Mouse (Mus musculus): ENCODE results near the gene Sptbn4.

Gene Sptbn4

DNA sequence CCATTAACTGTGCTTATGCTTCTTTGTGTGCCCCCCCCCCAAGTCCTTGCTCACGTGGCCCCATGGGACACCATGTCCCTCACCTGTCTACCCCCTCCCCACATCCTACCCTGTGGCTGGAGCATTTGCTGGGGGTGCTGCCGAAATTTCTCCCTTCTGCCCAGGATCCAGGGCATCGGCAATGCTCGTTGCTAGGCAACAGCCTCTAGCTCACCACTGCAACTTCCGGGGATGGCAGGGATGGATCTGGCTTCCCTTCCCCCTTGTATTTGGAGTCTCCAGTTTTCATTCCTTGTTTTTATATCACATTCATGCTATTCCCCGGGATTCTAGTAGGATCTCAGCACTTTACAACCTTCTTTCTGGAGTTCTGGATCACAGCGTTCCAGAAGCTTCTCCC is 108.0 kb downstream of the Sptbn4 start:
- DNase-seq, result no peak

DNA sequence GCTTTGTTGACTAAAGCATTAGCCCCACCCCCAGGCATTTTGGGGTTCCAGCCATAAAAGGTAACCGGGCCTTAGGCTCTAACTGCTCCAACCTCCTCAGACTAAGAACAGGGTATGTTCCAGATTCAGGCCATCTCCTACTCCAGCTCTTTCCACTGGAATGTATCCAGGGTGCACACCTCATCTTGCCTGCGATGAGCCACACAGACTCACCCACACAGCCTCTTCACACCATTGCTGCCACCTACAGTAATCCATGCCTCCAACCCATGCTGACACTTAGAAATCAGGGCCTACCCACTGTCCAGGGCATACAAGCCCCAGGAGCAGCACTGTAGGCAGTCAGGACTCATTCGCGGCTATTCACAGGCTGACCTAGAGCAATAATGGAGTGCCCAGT is 108.4 kb downstream of the Sptbn4 start:
- peak; percentile 15 for DNase-seq

DNA sequence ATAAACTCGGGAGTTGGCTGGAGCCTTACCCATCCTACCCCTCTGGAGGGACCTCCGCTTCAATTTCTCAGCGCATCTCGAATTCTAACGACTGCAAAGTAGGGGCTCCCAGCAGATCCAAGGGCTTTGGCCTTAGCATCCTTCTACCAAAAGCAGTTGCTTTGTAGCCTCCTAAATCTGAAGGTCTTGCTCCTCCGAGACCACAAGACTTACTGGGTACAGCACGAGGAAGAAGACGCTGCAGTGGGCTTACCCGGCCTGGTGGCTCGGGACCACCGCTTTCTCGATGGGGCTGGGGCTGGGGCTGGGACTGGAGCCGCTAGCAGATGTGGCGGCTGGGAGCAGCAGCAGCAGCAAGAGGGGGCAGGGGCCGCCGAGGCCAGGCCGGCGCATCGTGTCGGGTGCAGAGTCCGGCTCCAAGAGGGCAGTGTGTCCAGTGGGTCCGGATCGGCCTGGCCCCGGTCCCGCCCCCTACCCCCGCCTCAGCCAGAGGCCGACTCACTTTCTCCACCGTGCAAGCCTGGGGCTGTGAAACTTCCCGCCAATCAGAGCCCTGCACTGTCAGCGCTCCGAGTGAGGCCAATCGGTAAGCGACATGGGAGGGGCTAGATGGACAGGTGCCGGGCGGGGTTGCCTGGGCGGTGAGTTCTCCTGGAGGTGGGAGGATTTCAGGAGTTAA is 110.2 kb downstream of the Sptbn4 start, which contains the start of gene Ltbp4:
Gene Ltbp4, minus strand, starts transcription at position 518 of the 679 bp plus-strand sequence.
- no peak for DNase-seq

DNA sequence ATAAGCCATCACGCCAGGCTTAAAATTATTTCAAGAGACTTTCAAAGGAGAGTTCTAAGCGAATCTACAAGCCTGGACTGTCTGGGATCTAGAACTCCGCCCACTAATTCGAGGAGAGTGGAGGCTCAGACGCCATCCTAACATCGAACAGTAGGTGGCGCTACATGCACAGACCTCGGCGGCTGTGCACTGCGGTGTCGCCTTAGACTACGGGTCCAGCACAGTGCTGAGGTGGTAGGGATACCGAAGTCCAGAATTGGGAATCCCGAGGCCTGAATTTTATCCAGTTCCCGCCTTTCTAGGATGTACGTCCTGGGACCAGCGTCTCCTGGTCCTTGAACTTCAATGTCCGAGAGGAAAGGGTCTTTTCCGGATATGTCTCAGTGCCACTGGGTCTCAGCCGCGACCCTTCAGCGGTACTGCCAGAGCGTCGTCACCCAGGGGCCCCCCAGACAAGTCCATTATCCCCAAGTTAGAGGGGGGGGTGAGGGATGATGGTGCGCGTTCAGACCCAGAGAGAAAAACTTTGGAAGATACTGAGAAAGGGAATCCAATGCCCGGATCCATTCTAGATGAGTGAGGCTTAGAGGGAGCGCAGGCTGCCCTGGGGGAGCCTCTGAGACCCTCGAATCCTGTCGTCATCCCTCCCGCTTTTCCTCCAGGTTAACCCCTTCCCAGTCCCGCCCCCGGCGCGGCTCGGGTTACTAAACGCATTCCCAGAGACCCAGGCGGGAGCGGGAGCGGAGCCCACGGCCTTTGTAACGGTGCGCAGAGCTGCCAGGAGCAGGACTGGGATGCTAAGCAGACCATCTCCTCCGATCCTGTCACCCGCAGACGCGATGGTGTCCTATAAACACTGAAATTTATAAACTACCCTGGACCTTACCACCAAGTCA is 111.3 kb downstream of the Sptbn4 start:
- DNase-seq, result peak; percentile 85

DNA sequence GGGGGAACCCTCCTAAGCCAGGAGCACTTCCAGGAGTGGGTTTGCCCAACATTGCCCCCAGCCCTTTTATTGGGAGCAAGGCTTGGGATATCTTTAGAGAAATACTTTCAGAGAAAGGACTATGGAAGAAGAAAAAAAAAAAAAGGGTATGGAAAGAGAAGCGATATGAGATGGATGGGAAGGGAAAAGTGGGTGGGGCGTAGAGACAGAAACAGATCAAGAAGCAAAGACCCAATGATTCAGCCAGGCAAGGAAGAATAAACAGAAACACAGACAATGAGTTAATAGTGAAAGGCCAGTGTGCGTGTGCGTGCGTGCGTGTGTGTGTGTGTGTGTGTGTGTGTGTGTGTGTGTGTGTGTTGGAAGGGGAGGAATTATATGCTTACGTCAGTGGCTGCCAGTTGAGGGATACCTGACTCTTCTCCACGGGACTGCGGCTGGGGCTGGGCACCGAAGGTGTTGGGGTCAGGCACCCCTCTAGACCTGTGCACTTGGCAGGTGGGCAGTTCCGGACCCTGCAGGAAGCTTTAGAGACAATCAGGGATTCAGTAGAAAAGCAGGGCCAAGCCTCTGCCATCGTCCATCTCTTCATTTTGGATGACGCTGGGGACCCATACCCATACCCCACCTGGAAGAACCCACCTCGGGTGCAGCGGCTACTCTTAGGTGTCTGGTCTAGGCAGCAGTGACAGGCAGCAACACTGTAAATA is 112.3 kb downstream of the Sptbn4 start:
- DNase-seq, result no peak

DNA sequence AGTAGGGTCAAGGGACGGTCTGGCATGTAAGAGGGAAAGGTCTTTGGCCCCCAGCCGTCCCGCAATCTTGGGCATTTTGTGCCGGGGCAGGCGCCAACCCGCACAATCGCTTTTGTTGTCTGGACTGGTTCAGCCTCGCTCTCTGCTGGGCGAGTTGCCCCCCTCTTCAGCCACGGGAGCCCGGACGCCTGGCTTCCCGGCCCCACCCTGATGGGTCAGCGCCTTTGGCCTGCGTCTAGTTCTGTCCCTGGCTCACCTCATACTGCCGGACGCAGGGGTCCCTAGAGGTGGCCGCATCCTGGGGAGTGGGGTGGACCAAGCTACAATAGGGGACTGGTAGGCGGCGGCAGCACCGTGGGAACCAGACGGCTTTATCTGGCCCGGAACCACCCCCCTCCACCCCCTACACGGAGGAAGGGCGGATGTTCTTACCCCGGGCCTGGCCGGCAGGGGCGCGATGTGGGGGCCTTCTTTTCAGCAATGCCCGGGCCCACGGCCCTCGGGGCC is 113.0 kb downstream of the Sptbn4 start:
- no peak for DNase-seq

DNA sequence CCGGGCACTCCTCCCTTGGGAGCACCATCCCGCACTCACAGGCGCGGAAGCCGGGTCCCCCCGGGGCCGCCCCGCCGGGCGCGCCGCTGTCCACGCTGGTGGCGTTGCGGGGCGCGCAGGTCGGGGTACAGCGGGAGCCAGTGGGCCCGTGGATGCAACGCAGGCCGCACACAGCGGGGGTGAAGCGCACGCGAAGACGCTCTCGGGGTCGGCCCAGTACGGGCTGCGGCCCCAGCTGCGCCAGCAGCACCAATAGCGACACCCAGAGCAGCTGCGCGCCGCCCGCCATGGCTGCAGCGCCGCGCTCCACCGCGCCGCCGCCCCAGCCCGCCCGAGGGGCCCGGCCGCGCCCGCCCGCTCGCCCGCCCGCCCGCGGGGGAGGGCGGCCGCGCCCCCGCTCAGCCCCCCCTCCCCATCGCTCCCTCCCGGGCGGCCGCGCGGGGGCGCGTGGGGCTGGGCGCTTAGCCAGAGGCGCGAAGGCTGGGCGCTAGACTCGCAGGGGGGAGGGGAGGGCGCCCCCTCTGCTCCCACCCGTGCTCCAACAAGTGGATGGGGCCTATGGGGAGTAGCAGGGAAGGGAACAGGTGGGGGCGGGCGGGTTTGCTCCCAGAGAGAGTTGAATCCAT is 114.1 kb downstream of the Sptbn4 start:
- no peak for DNase-seq

DNA sequence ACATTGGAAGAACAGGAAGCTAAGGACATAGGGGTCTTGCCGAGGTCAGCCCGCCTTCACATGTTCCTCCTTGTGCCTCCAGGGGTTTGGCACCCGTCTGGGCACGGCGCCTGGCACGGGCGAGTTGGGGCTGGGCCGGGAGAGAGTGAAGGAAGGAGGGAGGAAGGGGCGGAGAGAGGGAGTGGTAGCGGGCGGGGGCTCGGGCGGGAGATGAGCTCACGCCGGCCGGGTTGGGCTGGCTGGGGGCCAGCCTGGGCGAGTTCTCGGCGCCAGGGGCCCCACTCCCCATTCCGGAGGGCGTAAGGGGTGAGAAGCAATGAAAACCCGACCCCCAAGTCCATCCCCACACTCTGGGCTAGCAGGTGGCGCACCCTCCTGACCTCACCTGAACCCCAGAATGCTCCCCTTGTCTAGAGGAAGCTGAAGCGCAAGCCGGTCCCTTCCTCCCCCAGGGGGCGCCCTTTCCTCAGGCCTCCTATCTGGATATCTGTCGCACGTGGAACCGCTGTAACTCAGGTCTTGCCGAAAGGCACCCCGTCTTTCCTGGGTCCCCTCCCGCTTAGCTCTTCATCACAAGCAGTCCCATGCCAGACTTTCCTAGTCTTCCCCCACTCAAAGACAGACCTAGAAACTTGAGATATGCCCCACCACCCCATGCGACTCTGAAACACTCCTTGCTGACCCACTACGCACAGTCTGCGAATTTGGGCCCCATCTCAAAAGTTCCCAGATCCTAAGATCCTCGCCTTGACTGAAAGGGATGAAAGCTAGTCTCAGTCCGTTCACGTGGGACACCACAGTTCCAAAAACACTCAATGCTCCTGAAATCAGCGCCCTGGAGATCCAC is 114.9 kb downstream of the Sptbn4 start:
- DNase-seq, result peak; percentile 76

DNA sequence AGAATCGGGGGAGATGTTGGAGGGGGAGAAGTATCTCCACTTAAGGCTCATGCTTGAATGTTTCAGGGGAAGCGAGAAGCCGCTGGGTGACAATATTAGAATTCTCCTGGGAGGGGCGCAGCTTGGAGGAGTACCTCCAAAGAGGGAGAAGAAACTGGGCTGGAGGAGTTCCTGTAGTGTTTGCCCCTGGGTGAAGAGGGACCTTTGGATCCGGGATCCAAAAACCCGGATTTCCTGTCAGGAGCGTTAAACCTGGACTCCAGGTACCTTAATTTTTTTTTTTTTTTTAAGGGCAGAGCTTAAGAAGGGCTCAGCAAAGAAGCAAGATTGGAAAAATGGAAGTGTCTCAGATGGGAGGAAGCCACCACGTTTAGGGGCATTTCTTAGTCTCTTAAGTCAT is 115.6 kb downstream of the Sptbn4 start:
- DNase-seq, result no peak

DNA sequence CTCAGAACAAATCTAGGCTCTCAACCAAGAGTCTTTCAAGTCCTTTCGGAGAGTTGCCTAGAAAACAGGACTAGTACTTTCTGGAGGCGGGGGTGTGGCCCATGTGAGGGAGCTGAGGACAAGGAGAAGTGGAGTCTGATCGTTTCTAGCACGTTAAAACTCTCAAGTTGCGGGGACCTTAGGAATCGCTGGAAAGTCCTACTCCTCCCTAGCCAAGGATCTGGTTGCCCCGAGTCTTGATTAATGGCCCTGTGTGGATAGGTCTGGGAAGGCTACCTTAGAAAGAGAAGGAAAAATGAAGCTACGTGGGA is 116.0 kb downstream of the Sptbn4 start:
- no peak for DNase-seq

DNA sequence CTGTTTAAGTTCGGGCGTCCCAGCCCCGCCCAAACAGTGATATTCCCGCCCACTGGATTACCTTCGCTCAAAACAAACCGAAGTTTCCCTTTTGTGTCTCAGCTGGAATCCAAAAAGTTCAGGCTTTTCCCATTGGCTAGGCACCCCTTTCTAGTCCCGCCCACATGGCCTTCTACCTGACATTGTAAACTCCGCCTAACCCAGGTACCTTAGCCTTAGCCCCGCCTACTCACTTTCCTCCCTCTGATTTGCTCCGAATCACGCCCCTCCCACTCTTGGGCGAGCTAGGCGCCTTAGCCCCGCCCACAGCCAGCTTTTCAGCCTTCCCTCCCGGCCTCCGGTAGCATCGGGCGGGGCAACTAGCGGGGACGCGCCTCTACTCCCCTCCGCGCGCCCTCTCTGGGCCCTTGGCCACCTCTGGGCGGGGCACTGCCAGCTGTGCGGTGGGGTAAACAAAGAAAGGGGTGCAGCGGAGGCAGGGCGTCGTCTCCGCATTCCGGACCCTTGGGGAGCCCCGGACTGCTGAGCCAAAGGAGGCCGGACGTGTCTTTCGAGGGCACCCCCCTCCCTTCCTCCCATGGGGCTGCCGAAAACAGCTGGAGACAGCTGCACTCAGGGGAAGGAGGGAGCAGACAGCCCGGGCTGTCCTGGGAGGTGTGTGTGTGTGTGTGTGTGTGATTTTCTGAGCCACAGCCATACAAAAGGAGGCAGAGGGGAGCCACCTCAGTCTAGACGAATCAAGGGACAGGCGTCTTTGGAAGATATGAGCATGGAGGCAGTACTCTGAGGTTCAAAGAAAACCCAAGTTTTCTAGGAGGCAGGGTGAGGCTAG is 116.6 kb downstream of the Sptbn4 start:
- peak; percentile 70 for DNase-seq

DNA sequence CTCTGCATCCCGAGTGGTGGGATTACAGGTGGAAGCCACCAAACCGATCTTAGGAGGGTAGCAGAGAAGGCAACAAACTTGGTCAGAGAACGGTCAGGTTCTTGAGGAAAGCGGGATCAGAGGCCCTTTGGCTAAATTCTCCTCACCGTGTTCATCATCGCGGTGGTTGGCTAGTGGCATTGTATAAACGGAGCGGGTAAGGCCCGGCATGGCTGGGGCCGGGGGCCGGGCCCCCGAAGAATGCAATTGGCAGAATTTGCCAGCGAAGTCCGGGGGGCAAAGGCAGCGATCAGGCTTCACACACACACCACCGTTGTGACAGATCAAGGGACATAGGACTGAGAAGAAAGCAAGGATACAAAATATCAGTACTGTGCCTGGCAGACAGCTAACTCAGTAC is 117.5 kb downstream of the Sptbn4 start:
- no peak for DNase-seq

DNA sequence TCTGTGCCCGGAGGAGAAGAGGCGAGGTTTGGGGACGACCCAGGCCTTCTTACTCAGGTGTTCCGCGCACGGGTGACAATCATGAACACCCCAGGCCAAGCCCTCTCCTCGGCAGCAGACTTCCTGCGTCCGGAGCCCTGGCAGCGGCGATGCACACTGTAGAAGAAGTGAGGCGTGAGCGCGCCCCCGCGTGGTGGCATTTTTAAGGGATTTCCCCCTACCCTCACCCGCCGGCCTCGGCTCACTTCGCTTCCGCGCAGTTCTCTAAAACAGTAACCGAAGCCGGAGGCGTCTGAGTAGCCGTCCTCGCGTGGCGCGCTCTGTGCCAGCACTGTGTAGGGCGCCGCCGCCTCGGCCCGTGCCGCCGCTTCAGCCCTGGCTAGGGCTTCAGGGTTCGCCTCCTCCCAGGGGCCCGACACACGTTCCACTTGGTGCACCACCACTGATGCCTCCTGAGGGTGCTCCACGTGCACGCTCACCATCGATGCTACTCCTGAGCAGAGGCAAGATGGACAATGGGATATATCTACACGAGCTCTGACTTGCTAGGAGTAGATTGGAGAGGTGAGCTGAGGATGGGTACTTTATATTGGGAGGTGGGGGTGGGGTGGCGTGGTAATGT is 118.0 kb downstream of the Sptbn4 start:
- peak; percentile 65 for DNase-seq

DNA sequence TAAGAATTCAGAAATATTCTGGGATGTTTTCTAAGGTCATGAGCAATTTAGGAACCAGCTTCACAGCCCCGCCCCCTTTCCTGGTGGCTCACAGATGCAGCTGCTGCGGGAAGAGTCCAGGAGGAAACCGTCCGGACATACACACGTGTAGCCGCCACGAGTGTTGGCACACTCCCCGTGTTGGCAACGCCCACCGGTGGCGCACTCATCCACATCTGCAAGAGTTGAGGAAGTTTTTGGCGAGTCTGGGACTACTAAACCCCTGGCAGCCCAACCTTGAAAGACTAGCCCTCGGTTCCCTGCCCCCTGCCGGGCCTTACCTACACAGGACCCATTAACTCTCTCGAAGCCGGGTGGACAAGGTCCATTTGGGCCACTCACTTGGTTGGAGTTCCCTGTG is 118.8 kb downstream of the Sptbn4 start:
- DNase-seq, result peak; percentile 47

DNA sequence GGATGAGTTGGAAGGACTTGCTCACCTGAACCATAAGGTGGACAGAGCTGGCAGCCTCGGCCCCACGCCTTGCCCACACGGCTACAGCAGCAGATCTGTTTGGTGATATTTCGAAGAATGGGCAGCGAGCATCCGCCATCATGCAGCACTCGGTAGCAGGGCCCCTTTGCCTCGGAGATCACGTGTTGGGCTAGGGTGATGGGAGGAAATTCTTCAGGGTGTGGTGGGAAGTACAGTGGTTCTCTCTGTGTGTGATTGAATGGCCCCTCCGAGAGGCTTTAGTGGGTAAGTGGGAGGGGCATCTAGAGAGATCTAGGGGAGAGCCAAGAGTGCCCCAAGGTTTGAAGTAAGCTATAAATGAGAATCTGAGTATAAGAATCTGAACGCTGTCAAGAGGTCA is 119.3 kb downstream of the Sptbn4 start:
- DNase-seq, result peak; percentile 46

DNA sequence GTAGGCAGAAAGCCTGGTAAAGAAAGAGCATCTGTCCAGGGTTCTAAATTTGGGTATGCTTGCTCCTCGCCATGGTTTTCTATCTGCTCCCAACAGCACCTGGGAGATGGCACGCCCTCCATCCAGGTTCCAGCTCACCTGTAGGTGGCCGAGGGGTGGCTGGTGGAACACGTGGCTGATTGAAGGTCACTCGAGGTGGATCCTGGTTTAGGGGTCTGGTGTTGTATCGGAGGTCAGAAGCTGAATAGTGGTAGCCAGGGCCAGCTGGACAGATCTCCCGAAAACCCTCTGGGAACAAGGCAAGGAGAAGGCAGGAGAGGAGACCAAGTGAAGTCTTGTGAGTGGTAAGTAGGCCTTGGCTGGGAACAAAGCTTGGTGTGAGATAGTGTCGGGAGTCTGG is 120.0 kb downstream of the Sptbn4 start:
- no peak for DNase-seq

DNA sequence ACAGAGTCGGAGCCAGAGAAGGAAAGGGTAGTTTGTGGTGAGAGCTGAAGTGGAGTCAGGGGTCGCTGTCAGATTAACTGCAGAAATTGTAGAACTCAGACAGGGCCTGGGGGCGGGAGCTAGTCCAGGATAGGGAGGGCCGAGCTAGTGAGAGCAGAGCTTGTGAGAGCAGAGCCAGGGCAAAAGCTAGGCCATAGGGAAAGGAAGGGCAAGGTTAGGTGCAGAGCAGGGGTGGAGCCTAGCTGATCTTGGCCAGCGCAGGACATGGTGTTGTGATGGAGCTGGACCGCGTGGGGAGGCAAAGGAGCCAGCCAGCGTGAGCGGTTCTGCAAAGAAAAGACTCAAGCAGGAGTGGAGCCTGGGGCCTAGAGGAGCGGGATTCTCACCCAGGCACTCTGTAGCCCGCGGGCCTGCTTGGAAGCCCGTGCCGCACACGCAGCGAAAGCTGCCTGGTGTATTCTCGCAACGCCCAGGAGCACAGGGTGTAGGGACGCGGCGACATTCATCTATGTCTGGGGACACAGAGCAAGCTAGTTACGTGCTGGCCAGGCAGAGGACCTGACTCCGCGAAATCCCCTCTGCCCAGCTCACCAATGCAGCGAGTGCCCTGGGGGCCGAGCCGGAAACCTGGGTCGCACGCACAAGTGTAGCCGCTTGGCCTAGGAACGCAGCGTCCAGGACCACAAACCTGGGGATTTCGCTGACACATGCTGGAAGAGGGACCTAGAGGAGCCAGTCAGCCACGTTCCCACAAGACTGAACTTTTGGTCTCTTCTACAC is 121.2 kb downstream of the Sptbn4 start:
- peak; percentile 80 for DNase-seq

DNA sequence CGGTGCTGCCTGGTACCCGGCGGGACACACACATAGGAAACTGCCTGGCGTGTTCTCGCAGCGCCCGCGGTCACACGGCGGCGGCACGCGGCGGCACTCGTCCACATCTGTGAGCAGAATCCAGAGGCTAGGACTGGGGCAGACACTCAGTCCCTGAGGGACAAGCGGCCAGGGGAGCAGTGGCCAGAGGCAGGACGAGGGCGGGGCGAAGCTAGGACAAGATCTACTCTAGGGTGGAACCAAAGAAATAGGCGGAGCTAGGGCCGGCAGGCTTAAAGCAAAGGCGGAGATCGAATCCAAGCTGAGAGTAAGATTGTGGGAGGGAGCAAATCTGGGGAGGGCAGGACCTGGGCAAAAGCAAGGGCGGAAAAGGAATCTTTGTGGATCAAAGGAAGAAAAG is 121.8 kb downstream of the Sptbn4 start:
- DNase-seq, result peak; percentile 72

DNA sequence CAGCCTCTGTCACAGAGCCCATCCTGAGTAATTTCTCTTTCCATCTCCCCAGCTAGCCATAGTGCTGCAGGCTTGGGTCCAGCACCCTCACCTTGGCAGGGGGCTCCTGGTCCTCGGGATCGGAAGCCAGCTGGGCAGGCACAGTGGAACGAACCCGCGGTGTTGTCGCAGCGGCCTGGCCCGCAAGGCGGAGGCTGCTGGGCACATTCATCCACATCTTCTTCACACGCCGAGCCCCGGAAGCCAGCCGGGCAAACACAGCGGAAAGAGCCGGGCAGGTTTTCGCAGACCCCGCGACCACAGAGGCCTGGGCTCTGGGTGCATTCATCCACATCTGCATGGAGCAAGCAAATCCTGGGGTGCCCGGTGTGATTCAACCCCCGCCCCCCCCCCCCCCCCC is 122.6 kb downstream of the Sptbn4 start:
- DNase-seq, result no peak

DNA sequence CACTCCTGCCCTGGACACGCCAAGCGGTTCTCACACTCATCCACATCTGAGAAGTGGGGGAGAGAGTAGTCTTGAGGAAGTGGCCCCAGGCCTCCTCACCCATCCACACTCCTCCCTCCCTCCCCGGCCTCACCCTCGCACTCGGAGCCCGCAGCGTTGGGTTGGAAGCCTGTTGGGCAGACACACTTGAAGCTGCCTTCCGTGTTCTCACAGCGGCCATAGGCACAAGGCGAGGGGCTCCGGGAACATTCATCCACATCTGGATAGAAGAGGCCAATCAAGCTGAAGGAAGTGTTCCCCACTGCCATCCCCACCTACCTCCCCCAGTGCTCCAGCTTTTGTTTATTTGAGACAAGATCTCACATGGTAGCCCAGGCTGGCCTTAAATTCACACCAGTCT is 123.3 kb downstream of the Sptbn4 start:
- DNase-seq, result no peak
